Mouse (Mus musculus): ENCODE results near the gene Snx30.

Gene Snx30

GRCm38 (mm10) chr4:59794116-59794515 is 11.5 kb upstream of the Snx30 start:
- no peak for DNase-seq (ENCODE audit: low spot score in 2 of 2)

DNA sequence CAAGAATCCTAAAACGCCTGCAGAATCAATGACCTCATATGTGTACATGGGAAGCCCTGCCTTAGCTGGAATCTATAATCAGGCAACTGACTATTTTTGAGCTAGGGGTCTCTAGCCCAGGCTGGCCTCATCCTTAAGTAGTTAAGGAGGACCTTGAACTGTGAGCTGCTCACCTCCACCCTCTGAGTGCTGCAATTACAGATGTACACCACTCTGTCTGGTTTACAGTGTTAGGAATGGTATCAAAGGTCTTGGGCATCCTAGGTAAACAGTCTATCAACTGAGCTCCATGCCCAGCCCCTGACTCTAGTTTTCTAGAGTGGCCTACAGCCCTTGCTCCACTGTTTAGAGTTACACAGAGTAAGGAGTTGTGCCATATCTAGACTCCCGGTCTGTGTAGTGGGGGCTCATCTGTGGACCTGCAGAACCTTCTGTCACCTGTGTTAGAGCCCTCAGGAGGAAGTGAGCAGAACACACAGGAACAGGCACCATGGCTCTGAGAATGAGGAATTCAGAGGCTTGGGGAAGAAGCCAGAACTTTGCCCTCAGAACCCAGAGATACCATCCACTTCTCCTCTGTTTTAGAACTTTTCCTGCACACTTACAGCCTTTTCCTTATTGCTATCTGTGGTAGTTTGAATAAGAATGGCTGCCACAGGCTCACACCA is 9.7 kb upstream of the Snx30 start:
- no peak for DNase-seq (ENCODE audit: low spot score in 2 of 2)

GRCm38 (mm10) chr4:59800181-59800580 is 5.5 kb upstream of the Snx30 start:
- DNase-seq (ENCODE audit: low spot score in 2 of 2): no peak

- no peak for DNase-seq (ENCODE audit: low spot score in 2 of 2)
These were observed 4.2 kb upstream of the Snx30 start, which contains the start of gene Inip for GRCm38 (mm10) chr4:59801489-59801888. Gene Inip (minus strand): TSS chr4:59801589.

DNA sequence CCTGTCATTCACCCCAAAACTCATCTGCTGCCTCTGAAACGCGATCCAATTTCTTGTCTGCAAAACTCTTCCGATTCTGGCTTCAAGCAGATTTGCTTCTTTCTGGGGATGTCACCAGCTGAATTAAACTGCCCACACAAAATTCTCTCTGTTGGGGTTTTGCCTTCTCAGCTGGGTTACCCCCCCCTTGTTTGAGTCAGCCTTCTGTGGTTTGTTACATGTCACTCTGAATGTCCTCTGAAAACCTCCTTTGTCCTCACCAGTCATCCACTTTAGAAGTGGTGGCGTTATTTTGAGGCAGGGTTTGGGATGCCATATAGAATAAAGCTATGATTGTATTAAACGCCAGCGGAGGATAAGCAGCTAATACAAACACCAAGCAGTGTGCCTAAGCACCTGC is 3.5 kb upstream of the Snx30 start:
- no peak for DNase-seq (ENCODE audit: low spot score in 2 of 2)

DNA sequence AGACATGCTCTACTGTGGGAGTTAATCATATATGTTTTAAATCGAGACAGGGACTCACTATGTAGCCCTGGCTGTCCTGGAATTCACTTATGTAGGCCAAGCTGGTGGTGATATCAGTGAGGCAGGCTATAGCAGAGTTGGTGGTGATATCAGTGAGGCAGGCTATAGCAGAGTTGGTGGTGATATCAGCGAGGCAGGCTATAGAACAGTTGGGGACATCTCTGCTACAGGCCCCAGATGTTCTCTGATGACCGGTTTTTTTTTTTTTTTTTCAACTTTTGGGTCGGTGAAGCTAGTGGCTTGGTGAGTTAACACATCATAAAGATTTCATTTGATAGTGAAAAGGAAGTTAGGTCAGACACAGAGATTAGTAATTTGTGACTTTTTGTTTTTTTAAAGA is 2.8 kb upstream of the Snx30 start:
- no peak for DNase-seq (ENCODE audit: low spot score in 2 of 2)

GRCm38 (mm10) chr4:59803358-59803757 is 2.3 kb upstream of the Snx30 start:
- DNase-seq (ENCODE audit: low spot score in 2 of 2): no peak

GRCm38 (mm10) chr4:59804754-59805153 is 886 bp upstream of the Snx30 start:
- DNase-seq (ENCODE audit: low spot score in 2 of 2): no peak

DNA sequence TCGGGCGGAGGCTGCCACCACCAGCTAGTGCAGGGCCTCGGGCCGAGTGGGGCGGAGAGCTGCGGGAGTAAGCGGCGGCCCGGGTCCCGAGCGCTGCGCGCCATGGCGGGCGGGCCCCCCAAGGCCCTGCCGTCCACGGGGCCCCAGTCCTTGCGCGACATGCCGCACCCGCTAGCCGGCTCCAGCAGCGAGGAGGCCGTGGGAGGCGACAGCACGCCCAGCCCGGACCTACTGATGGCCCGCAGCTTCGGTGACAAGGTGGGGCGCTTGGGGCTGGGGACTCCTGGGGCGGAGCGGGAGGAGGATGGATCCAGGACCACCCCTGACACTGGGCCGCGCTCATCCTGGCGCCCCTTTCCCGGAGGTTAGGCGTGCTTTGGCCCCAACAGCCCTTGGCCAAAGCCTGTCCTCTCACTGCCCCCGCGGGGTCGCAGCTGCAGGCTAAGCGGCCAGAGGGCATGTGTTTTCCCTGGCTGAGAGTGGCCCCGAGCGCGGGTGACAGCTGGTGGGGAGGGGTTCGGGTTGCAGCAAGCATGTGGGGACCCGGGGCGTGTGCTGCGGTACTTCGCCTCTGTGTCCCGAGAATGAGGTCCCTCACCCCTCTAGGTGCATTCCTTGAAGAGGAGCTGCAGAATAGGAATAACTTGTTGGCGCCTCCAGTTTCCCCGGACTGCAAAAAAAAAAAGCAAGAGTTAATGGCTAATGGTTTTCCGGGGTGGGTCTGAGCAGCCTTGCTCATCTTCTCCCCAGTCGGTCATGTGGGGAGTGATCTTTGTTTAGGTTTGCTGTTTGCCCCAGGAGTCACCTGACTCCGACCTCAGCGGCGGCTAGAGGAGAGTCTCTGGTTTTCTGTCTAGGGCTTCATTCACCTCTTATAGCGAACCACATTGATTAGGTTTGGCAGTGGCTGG is 583 bp downstream of the Snx30 start:
- DNase-seq (ENCODE audit: low spot score in 2 of 2): no peak

GRCm38 (mm10) chr4:59806879-59807195 is 1.2 kb downstream of the Snx30 start:
- DNase-seq (ENCODE audit: low spot score in 2 of 2): no peak

DNA sequence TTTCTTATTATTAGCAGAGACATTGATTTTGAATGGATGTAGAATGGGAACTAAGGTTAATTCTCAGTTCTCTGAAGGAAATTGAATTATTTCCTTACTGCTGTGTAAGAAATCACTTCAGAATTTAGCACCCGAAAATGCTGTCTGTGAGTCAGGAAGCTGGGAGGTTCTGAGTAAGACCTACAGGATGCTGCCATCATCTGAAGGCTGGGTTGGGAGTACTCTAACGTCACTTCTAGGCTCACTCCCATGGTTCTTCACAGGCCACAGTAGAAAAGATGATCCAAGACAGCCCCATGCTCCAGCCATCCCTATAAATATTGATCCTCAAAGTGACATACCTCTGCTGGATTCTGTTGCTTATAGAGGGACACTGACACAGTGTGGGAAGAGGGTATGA is 1.9 kb downstream of the Snx30 start:
- no peak for DNase-seq (ENCODE audit: low spot score in 2 of 2)

- no peak for DNase-seq (ENCODE audit: low spot score in 2 of 2)
These were observed 2.8 kb downstream of the Snx30 start for GRCm38 (mm10) chr4:59808396-59808795.

- no peak for DNase-seq (ENCODE audit: low spot score in 2 of 2)
These were observed 8.5 kb downstream of the Snx30 start for GRCm38 (mm10) chr4:59814094-59814493.

GRCm38 (mm10) chr4:59815121-59815810 is 9.6 kb downstream of the Snx30 start:
- DNase-seq (ENCODE audit: low spot score in 2 of 2): no peak

DNA sequence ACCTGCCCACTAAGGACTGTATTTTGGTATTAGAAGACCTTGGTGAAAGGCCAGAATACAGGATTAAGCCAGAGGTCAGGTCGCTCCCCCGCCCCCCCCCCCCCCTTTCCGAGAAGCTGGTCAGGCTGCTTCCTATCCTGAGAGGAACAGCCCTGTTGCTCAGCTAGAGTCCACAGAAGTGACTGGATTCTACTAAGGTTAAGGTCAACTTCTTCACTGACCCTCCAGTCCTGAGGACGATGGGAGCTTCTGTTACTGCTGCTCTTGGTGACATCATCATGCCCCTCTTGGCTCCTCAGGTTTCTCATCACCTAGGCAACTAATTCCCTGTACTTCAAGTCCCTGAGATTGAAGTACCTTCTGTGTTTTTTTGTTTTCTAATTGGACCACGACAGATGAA is 10.4 kb downstream of the Snx30 start:
- no peak for DNase-seq (ENCODE audit: low spot score in 2 of 2)

DNA sequence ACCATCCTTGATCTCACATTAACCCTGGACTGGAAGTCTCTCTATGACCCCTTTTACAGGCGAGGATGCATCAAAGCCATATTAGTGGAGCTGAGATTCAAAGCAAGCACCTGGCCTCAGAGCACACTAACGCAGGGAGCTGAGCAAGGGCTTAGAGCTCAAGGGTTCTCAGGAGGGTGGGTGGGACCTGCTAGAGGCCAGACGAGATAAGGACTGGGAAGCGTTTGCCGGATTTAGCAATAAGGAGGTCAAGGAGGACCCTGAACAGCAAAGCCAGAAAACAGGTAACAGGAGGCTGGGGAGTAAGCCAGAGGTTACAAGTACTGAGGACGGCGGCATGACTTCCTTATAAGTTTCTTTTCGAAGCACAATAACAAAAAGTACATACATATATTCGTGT is 10.8 kb downstream of the Snx30 start:
- no peak for DNase-seq (ENCODE audit: low spot score in 2 of 2)

DNA sequence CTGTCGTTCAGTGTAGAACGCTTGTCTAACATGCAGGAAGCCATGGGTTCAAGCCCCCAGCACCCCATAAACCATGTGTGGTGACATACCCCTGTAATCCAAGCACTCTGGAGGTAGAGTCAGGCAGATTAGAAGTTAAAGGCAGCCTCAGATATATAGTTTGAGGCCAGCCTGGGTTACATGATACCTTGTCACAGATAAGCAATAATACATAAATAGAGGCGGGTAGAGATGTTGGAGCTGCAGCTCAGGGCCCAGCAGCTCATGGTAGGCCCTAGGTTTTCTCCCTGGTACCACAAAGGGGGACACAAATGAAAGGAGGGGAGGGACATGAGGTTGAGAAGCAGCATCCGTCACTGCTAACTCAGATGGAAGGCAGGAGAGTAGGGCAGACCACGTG is 12.2 kb downstream of the Snx30 start:
- DNase-seq (ENCODE audit: low spot score in 2 of 2): no peak

- no peak for DNase-seq (ENCODE audit: low spot score in 2 of 2)
These were observed 12.9 kb downstream of the Snx30 start for GRCm38 (mm10) chr4:59818498-59818897.

GRCm38 (mm10) chr4:59819054-59819472 is 13.4 kb downstream of the Snx30 start:
- DNase-seq (ENCODE audit: low spot score in 2 of 2): no peak

DNA sequence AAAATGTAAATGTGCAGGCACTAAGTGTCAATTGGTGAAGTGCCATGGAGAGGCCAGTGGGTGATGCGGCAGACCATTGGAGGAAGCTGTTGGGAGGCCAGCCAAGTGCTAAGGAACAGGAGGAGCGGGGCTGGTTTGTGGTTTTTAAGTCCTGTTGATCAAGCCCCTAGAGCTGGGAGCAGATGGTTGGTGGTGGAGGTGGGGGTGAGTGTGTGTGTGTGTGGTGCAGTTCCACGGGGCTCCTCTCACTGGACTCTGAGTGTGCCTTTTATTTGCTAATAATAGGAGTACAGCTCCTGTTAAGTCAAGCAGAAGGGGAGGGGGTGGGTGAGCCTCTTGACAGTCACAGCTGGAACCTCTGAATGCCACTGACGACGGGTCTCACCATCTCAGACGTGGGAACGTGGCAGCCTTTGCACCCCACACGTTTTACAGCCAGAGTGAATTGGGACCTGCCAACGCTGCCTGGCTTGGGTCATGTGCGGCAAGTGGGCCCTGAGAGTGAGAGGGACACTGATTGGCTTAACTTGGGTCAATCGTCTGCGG is 13.9 kb downstream of the Snx30 start:
- DNase-seq (ENCODE audit: low spot score in 2 of 2): no peak

DNA sequence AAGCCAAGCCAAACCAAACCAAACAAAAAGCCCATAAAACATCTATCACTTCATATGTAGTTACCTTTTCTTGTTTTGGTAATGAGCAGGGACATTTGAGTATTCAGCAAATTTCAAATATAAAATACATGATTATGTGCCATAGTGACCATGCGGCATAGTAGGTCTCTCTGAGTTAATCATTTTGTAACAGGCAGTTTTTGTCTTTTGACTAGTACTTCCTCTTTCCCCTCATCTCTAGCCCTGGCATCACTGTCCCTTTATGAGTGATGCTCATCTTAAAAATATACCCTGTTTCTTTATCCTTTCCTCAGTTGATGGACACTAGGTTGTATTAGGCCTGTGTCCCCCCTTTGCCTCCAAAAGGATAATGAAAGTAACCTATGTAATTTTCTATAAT is 15.9 kb downstream of the Snx30 start:
- no peak for DNase-seq (ENCODE audit: low spot score in 2 of 2)

- DNase-seq (ENCODE audit: low spot score in 2 of 2): no peak
These were observed 16.5 kb downstream of the Snx30 start for GRCm38 (mm10) chr4:59822119-59822518.
